Mouse (Mus musculus): ENCODE data around the gene Krt6a.

GRCm38 (mm10) chr15:101737786-101738185 is 43.7 kb upstream of the Krt6a start:
- TF ChIP-seq CTCF (IDR thresholded peaks at IDR 0.05; ENCODE audit: low read depth) (no peak), EP300 (IDR thresholded peaks at IDR 0.05; ENCODE audit: low read depth) (no peak)
